Mouse (Mus musculus) CD4-positive, CD25-positive, alpha-beta regulatory T cell, adult 9 weeks (primary cell): Measurements from ENCODE around the gene Kcnn3. TPM values are rescaled to one million over a fixed set of nuclear protein-coding genes. Genes with fewer than 3 reads are reported as not detected.

ENCODE experiments used
- polyA plus RNA-seq: library from polyadenylated mRNA; unstranded; fragments of 100-300 nt; shearing (Covaris generic); gene quantifications from one replicate; pipeline ENCODE4 v1.2.1, GENCODE M21; 2017

Kcnn3 gene
- not detected for polyA plus RNA-seq

DNA sequence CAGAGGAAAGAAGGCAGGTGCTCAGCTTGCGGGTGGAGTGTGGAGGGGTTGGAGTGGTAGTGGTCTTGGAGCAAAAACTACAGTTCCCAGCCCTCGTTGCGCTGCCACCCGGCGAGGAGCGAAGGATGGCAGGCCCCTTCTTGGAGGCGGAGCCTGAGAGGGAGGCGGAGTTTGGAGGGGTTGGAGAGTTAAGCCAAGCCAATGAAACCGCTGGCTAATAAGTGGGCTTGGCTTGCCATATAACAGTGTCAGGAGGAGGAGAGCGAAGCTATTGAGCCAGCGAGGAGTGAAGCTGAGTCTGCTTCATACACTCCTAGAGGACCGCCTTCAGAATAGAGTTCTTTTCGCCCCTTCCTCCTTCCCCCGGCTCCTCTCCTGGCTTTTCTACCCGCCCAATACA lies at the start of gene Kcnn3:
TSS of gene Kcnn3 (plus strand) at position 271 of the 400 bp plus-strand sequence.

DNA sequence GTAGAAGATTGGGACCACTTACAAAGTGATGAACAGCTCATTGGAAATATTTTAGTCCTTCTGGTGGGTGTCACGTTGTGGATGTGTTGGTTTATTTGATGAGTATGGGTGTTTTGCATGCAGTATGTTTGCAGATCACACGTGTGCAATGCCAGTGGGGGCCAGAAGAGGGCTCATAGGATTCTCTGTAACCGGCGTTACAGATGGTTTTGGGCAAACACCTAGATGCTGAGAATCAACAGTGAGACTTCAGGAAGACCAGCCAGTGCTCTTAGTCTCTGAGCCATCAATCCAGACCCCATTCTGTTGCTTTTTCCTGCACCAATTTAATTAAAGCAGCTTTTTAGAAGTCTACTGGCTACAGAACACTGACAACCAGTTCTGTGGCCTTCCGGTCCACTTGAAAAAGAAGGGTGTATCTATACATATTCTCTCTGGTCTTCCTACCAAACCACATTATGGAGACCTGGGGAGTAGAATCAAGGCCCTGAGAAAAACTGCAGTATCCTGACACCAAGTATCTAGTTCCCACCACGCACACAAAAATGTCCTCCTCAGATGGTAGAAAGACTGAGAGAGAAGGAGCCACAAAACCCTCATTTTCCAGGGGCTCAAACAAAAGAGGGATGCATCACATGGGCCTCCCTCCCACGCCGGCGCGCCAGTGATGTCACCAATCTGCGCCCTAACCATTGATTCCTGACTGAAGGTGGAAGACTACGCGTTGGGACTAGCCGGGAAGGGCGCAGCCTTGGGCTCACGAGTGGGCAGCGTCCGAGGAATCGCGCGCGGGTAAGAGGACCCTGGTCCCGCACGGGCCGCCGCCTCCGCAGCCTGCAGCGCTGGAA lies 194.6 kb downstream of the Kcnn3 start, which contains the start of gene Adar:
TSS of gene Adar (plus strand) at position 664 of the 848 bp plus-strand sequence.

Other genes starting within 250 kb of the Kcnn3 start
- 288 TPM for gene Slc50a1, start 249.6 kb upstream of the Kcnn3 start, polyA plus RNA-seq
- gene Efna1, start 239.0 kb upstream of the Kcnn3 start, polyA plus RNA-seq, result not detected
- gene Efna3, start 197.2 kb upstream of the Kcnn3 start, polyA plus RNA-seq, result not detected
- 0.46 TPM for gene Efna4, start 182.1 kb upstream of the Kcnn3 start, polyA plus RNA-seq
- 7.2 TPM for gene Adam15, start 170.2 kb upstream of the Kcnn3 start, polyA plus RNA-seq
- gene Dcst2, start 158.2 kb upstream of the Kcnn3 start, polyA plus RNA-seq, result 0.20 TPM
- gene Dcst1, start 154.9 kb upstream of the Kcnn3 start, polyA plus RNA-seq, result 1.0 TPM
- 62.0 TPM for gene Zbtb7b, start 125.4 kb upstream of the Kcnn3 start, polyA plus RNA-seq
- gene Lenep, start 117.4 kb upstream of the Kcnn3 start, polyA plus RNA-seq, result not detected
- gene Flad1, start 108.3 kb upstream of the Kcnn3 start, polyA plus RNA-seq, result 69.2 TPM
- gene Cks1b, start 101.8 kb upstream of the Kcnn3 start, polyA plus RNA-seq, result 30.0 TPM
- 99.8 TPM for gene Shc1, start 101.7 kb upstream of the Kcnn3 start, polyA plus RNA-seq
- 25.5 TPM for gene Pygo2, start 90.0 kb upstream of the Kcnn3 start, polyA plus RNA-seq
- gene Pbxip1, start 83.5 kb upstream of the Kcnn3 start, polyA plus RNA-seq, result 175 TPM
- 27.0 TPM for gene Pmvk, start 65.6 kb upstream of the Kcnn3 start, polyA plus RNA-seq
- 154 TPM for gene Adar, start 194.9 kb downstream of the Kcnn3 start, polyA plus RNA-seq
- 1.7 TPM for gene Chrnb2, start 244.5 kb downstream of the Kcnn3 start, polyA plus RNA-seq